In genomic region chr3:106001416-106002370, GRCm38 (mm10) we compare ENCODE assay signal across 9 mouse cellular contexts. TPM values are rescaled to one million over a fixed set of nuclear protein-coding genes. Genes with fewer than 3 reads are reported as not detected.
DNase-seq lines count a peak whose midpoint lies in the region; ATAC-seq lines count a peak whose summit lies in the region.
"Had no signal": no experiment of that assay in that cellular context is flagged by ENCODE, and none has a peak within 500 bp of the region (broad histone marks: within the 10 kb centered on the region; RNA-seq: fewer than 3 reads in every experiment).

No protein-coding gene starts in this region.

- no peak overlapping the region for H3K27ac ChIP-seq in forebrain, embryonic 11.5 days (ENCODE audit: low read depth, low read length)

- ATAC-seq in forebrain, embryonic 11.5 days (replicated peaks; ENCODE audit: low FRiP score): peak; percentile 95
- peak; percentile 93 for ATAC-seq in inflammation-experienced regulatory T-cells, adult 6 months
- peak; percentile 91 for ATAC-seq in megakaryocyte progenitor cell, adult 5-6 weeks (replicated peaks; ENCODE audit: poor library complexity)

- H3K4me1 ChIP-seq in forebrain, embryonic 11.5 days (replicated peaks; ENCODE audit: control insufficient read depth, insufficient read depth, low read length): no peaks in the 10 kb centered on the region

- peak; percentile 69 for DNase-seq in B cell, adult 2 months
- DNase-seq in R1 (ENCODE audit: low read depth, low spot score): peak; percentile 89
- peak; percentile 68 for DNase-seq in forebrain, embryonic 11.5 days (ENCODE audit: low spot score)
- peak; percentile 14 to 31 for DNase-seq in left cerebral cortex, postnatal 10 days (ENCODE audit: extremely low spot score in 1 of 2, low spot score in 2 of 2)
- DNase-seq in right cerebral cortex, postnatal 25 days: peak; percentile 23
- DNase-seq in adrenal gland, adult 2 months: no peak

- no peak overlapping the region; the same call in 1 of the 2 replicates for H3K4me3 ChIP-seq in forebrain, embryonic 11.5 days (ENCODE audit: low read depth, low read length)
- H3K4me3 ChIP-seq: myocyte had no signal

- H3K27me3 ChIP-seq in forebrain, embryonic 11.5 days (ENCODE audit: control insufficient read depth, insufficient read depth, low read length): no peaks in the 10 kb centered on the region

- 20% methylated on average over 17 of the region's 17 CpGs for WGBS in forebrain, embryonic 11.5 days

- no peaks in the 10 kb centered on the region for H3K36me3 ChIP-seq in forebrain, embryonic 11.5 days (ENCODE audit: control insufficient read depth, insufficient read depth, low read length)

- peak overlapping the region; percentile 47 for H3K4me2 ChIP-seq in forebrain, embryonic 11.5 days (ENCODE audit: low read depth, low read length, severe bottlenecking)

- intact Hi-C loops in left cerebral cortex, postnatal 10 days (cut with DNase I): no loop called here

- H3K9ac ChIP-seq in forebrain, embryonic 11.5 days (ENCODE audit: low read length): peak overlapping the region; percentile 8; the same call in 1 of the 2 replicates

- H3K9me3 ChIP-seq in forebrain, embryonic 11.5 days (ENCODE audit: control insufficient read depth, low read length): no peaks in the 10 kb centered on the region

RNA-seq across cellular contexts. Expression of gene Pifo, which starts 12.8 kb away (rescaled TPM):
- 1.0 and 1.7 TPM in 2 replicates for polyA plus RNA-seq in forebrain, embryonic 11.5 days (2014; fragmentation: Nextera tagmentation; extraction: Ambion mirVana)
- under 1 TPM; 0.38 to 0.88 (median 0.83) TPM for polyA plus RNA-seq in inflammation-experienced regulatory T-cells, adult 6 months (2017; shearing (Covaris generic))
- total RNA-seq in left cerebral cortex, postnatal 10 days (2021): under 1 TPM in 1 of 2 experiments, not detected in 1; 0.67 TPM
- total RNA-seq in megakaryocyte progenitor cell, adult 5-6 weeks (2015): not detected in 2 replicates
- not detected in 2 replicates for total RNA-seq in megakaryocyte progenitor cell, adult 5-6 weeks (2017)
- not detected for total RNA-seq in adrenal gland, adult 2 months (2021)
- not detected in 2 replicates for polyA plus RNA-seq in adrenal gland, adult 2 months (2012; rRNA removed)
- polyA plus RNA-seq: myocyte had no signal

RNA-seq across cellular contexts. Expression of gene Ovgp1, which starts 28.2 kb away (rescaled TPM):
- 3.2 and 3.4 TPM in 2 replicates for polyA plus RNA-seq in forebrain, embryonic 11.5 days (2014; fragmentation: Nextera tagmentation; extraction: Ambion mirVana)
- 1 to 10 TPM; 1.4 to 4.3 (median 4.2) TPM for polyA plus RNA-seq in inflammation-experienced regulatory T-cells, adult 6 months (2017; shearing (Covaris generic))
- total RNA-seq in left cerebral cortex, postnatal 10 days (2021): 1 to 10 TPM; 1.9 to 2.3 TPM
- total RNA-seq in megakaryocyte progenitor cell, adult 5-6 weeks (2015): 4.0 and 4.5 TPM in 2 replicates
- 1.4 and 1.5 TPM in 2 replicates for total RNA-seq in megakaryocyte progenitor cell, adult 5-6 weeks (2017)
- 1 to 10 TPM in 1 of 2 experiments, under 1 TPM in 1; 0.38 to 1.1 TPM for total RNA-seq in adrenal gland, adult 2 months (2021)
- polyA plus RNA-seq in adrenal gland, adult 2 months (2012; rRNA removed): 0.58 and 0.77 TPM in 2 replicates

RNA-seq across cellular contexts. Expression of gene Chil5, which starts 30.9 kb away (rescaled TPM):
- polyA plus RNA-seq in forebrain, embryonic 11.5 days (2014; fragmentation: Nextera tagmentation; extraction: Ambion mirVana): not detected in 2 replicates
- 1 to 10 TPM; 2.5 to 8.1 (median 7.1) TPM for polyA plus RNA-seq in inflammation-experienced regulatory T-cells, adult 6 months (2017; shearing (Covaris generic))
- total RNA-seq in left cerebral cortex, postnatal 10 days (2021): not detected
- total RNA-seq in megakaryocyte progenitor cell, adult 5-6 weeks (2015): 0.89 TPM in 1 of 2 replicates, not detected in the other
- total RNA-seq in megakaryocyte progenitor cell, adult 5-6 weeks (2017): 0.24 and 0.92 TPM in 2 replicates
- not detected for total RNA-seq in adrenal gland, adult 2 months (2021)
- not detected in 2 replicates for polyA plus RNA-seq in adrenal gland, adult 2 months (2012; rRNA removed)
- polyA plus RNA-seq: myocyte had no signal

RNA-seq across cellular contexts. Expression of gene Atp5f1, which starts 41.8 kb away (rescaled TPM):
- 457 and 514 TPM in 2 replicates for polyA plus RNA-seq in forebrain, embryonic 11.5 days (2014; fragmentation: Nextera tagmentation; extraction: Ambion mirVana)
- 100 to 1,000 TPM; 356 to 533 (median 366) TPM for polyA plus RNA-seq in inflammation-experienced regulatory T-cells, adult 6 months (2017; shearing (Covaris generic))
- 100 to 1,000 TPM; 298 to 310 TPM for total RNA-seq in left cerebral cortex, postnatal 10 days (2021)
- total RNA-seq in megakaryocyte progenitor cell, adult 5-6 weeks (2015): 472 and 511 TPM in 2 replicates
- 494 and 515 TPM in 2 replicates for total RNA-seq in megakaryocyte progenitor cell, adult 5-6 weeks (2017)
- total RNA-seq in adrenal gland, adult 2 months (2021): 100 to 1,000 TPM; 364 to 394 TPM
- polyA plus RNA-seq in adrenal gland, adult 2 months (2012; rRNA removed): 191 and 198 TPM in 2 replicates

RNA-seq across cellular contexts. Expression of gene Wdr77, which starts 42.5 kb away (rescaled TPM):
- polyA plus RNA-seq in forebrain, embryonic 11.5 days (2014; fragmentation: Nextera tagmentation; extraction: Ambion mirVana): 148 and 173 TPM in 2 replicates
- polyA plus RNA-seq in inflammation-experienced regulatory T-cells, adult 6 months (2017; shearing (Covaris generic)): 10 to 100 TPM; 43.7 to 76.5 (median 68.7) TPM
- total RNA-seq in left cerebral cortex, postnatal 10 days (2021): 10 to 100 TPM; 62.8 to 66.1 TPM
- total RNA-seq in megakaryocyte progenitor cell, adult 5-6 weeks (2015): 58.5 and 68.7 TPM in 2 replicates
- 37.6 and 39.1 TPM in 2 replicates for total RNA-seq in megakaryocyte progenitor cell, adult 5-6 weeks (2017)
- 10 to 100 TPM; 63.8 to 68.6 TPM for total RNA-seq in adrenal gland, adult 2 months (2021)
- 19.8 and 23.4 TPM in 2 replicates for polyA plus RNA-seq in adrenal gland, adult 2 months (2012; rRNA removed)
